Mouse (Mus musculus) hindbrain, embryonic 15.5 days (tissue): ENCODE results near the gene Mad1l1. TPM values are rescaled to one million over a fixed set of nuclear protein-coding genes. Genes with fewer than 3 reads are reported as not detected.

Experiments
- ATAC-seq: fragments of 200-750 bp; cut with Nextera tagmentation; 2 replicates; pipeline ENCODE4 v1.8.0; 2017; ENCODE audit warnings: low read depth, moderate number of reproducible peaks, moderate TSS enrichment; ENCODE audit not compliant: low FRiP score
- H3K27ac ChIP-seq: fragments of 300-500 bp; sonication (generic); replicated peaks from 2 replicates; pipeline ENCODE4 v1.5.1; 2015; ENCODE audit warnings: mild to moderate bottlenecking, inconsistent platforms
- H3K27me3 ChIP-seq: fragments of 300-500 bp; sonication (generic); 2 replicates; pipeline ENCODE4 v1.6.1; 2015; ENCODE audit warnings: control low read depth, inconsistent platforms
- H3K36me3 ChIP-seq: fragments of 300-500 bp; sonication (generic); 2 replicates; pipeline ENCODE4 v1.6.1; 2015; ENCODE audit warnings: control low read depth, inconsistent platforms
- H3K4me1 ChIP-seq: fragments of 300-500 bp; sonication (generic); replicated peaks from 2 replicates; pipeline ENCODE4 v1.6.1; 2015; ENCODE audit warnings: control low read depth, inconsistent platforms
- H3K4me2 ChIP-seq: fragments of 300-500 bp; sonication (generic); 2 replicates; pipeline ENCODE4 v1.6.1; 2015; ENCODE audit warnings: moderate library complexity, mild to moderate bottlenecking, inconsistent platforms
- H3K4me3 ChIP-seq: fragments of 300-500 bp; sonication (generic); 2 replicates; pipeline ENCODE4 v1.5.1; 2015; ENCODE audit warnings: mild to moderate bottlenecking, inconsistent platforms
- H3K9ac ChIP-seq: fragments of 300-500 bp; sonication (generic); 2 replicates; pipeline ENCODE4 v1.6.1; 2015; ENCODE audit warnings: inconsistent platforms
- H3K9me3 ChIP-seq: fragments of 300-500 bp; sonication (generic); 2 replicates; pipeline ENCODE4 v1.6.1; 2016; ENCODE audit warnings: control low read depth, inconsistent platforms
- whole genome bisulfite sequencing: fragments of 180-500 bp; shearing (Covaris S2); methylation state at CpG from one replicate; pipeline ENCODE4 v1.1.7; 2015; 5-methylcytosine and 5-hydroxymethylcytosine counted together
- polyA plus RNA-seq: library from polyadenylated mRNA; unstranded; fragments of >200 nt; fragmentation: Nextera tagmentation; extraction: Ambion mirVana; gene quantifications from 2 replicates; pipeline ENCODE4 v1.2.1, GENCODE M21; 2015

Gene Mad1l1
- polyA plus RNA-seq, 1 experiment from 2014 or later, result 33.1 TPM

DNA sequence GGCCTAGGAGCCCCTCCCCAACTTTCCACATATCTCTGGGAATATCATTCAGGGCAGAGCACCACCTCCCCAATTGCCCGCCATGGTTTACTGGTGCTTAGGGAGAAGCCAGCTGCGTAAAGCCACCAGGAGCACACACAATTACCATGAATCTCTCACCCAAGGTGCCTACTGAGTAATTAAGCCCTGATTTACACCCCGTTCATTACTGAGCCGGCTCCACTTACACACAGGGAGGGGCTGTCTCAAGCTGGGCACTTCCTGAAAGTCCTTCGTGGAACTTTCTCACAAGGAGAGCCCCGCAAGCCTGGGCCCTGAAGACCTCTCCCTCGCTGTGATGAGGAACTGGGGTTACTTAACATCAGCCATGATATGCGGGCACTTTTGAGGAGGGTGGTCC is 254.6 kb downstream of the Mad1l1 start:
- Histone ChIP-seq H3K4me3 (no peak overlapping the region), H3K9ac (no peak overlapping the region), H3K4me1 (peaks cover 10% of the 10 kb centered on the region), H3K36me3 (no peaks in the 10 kb centered on the region), H3K27me3 (no peaks in the 10 kb centered on the region), H3K27ac (no peak overlapping the region), H3K9me3 (no peaks in the 10 kb centered on the region), H3K4me2 (no peak overlapping the region)
- no peak for ATAC-seq
- 65% methylated on average over 8 of the region's 8 CpGs for WGBS

DNA sequence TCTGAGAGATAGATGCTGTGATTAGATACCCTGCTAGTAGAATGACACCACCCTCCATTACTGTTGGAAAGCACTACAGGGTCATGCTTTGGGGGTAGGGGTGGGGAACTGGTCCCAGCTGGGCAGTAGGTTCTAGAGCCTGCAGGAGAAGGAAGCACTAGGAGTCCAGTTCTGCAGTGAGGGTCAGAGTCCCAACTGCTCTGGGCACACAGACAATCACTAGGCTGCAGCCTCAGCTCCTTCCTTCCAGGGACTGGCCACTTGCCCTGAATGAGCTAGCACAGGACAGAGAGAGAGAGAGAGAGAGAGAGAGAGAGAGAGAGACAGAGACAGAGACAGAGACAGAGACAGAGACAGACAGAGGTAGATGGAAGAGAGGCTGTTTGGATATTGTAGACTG is 255.1 kb downstream of the Mad1l1 start:
- H3K27ac ChIP-seq, result no peak overlapping the region
- H3K9me3 ChIP-seq, result no peaks in the 10 kb centered on the region
- ATAC-seq, result no peak
- no peak overlapping the region for H3K4me2 ChIP-seq
- no peaks in the 10 kb centered on the region for H3K36me3 ChIP-seq
- H3K4me1 ChIP-seq, result peaks cover 13% of the 10 kb centered on the region
- H3K9ac ChIP-seq, result no peak overlapping the region
- H3K4me3 ChIP-seq, result no peak overlapping the region
- H3K27me3 ChIP-seq, result no peaks in the 10 kb centered on the region

DNA sequence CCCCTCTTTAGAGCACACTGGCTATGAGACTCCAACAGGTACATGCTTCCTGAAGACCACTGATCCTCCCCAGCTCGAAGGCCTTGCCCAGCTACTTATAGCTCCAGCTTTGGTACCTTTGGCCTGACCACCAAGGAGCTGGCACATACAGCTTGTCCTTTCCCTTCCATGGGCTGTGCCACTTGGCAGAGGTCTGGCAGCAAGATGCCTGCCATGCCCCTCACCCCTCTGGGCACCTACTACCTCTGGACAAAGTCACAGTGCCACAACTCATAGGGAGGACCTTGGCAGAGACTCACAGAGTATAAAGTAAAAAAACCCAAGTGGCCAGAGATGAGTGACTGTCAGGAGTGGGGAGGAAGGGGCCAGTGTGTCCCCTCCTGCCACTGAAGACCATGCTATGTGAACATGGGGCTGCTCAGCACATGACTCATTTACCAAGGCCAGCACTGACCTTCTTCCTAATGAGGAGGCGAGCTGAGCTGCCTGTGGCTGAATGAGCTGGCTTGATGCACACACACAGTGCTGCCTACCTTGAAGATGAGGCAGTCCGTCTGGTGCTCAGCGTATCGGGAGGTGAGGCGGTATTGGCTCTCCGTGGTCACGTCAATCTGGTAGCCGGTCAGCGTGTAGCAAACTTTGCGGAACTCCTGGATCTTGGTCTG is 255.9 kb downstream of the Mad1l1 start:
- no peak overlapping the region for H3K9ac ChIP-seq
- H3K4me3 ChIP-seq, result no peak overlapping the region
- no peaks in the 10 kb centered on the region for H3K27me3 ChIP-seq
- H3K27ac ChIP-seq, result no peak overlapping the region
- ATAC-seq, result no peak
- H3K4me2 ChIP-seq, result no peak overlapping the region
- peaks cover 13% of the 10 kb centered on the region for H3K4me1 ChIP-seq
- WGBS, result 96% methylated on average over 11 of the region's 11 CpGs
- no peaks in the 10 kb centered on the region for H3K36me3 ChIP-seq
- H3K9me3 ChIP-seq, result no peaks in the 10 kb centered on the region

DNA sequence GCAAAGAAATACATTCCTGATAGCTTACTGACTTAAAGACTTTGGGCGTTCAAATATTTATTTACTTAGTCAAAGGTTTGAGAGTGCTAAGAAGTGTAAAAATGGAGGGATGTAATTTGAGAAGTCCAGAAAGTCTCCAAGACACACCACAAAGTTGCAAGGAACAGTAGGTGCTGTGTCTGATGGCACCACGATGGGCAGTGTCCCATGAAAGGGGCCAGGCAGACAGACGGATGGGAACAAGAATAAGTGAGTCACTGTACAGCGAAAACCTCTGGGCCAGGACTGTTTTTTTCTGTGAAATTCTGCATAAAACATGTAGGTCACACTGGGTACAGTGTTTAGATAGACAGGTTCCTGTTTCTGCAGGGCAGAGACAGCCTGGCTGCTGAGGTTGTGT is 256.8 kb downstream of the Mad1l1 start:
- Histone ChIP-seq H3K4me3 (no peak overlapping the region), H3K27me3 (no peaks in the 10 kb centered on the region), H3K4me1 (peaks cover 13% of the 10 kb centered on the region), H3K9me3 (no peaks in the 10 kb centered on the region), H3K27ac (no peak overlapping the region), H3K36me3 (no peaks in the 10 kb centered on the region), H3K4me2 (no peak overlapping the region), H3K9ac (no peak overlapping the region)
- ATAC-seq, result no peak
- WGBS, result 86% methylated on average over 4 of the region's 4 CpGs

DNA sequence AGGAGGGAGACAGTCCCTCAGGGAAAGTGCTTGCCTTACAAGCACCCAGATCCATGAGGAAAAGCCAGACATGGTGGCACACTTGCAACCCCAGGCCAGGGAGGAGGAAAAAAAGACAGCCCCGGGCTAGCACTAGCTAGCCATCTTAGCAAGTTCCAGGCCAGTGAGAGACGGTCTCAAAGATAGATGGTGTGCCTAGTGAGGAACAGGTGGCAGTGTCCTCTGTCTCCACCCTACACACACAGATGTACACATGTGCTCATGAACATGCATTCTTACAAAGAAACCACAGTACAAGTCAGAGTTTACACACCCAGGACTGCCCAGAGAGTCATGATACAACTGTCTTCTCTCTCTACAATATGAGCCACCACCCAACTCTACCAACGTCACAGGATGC is 258.5 kb downstream of the Mad1l1 start:
- no peak for ATAC-seq

DNA sequence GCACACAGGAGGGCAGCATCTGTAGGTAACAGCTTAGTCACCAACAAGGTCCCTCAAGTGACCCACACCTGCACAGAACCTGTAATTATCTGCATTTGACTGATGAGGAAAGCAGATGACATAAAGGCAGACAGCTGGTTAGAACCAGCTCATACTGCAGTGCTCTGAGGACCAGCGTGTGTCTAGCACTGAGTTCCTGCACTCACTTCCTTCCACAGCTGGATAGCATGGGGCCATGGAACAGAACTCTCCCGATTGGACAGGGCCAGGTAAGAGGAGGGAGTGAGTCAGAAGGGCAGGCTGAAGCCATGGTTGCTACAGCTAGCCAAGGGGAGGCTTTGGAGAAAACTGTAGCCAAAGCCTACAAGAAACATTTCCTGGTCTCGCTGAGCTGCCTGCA is 259.0 kb downstream of the Mad1l1 start:
- no peak for ATAC-seq
- Histone ChIP-seq H3K36me3 (no peaks in the 10 kb centered on the region), H3K27me3 (no peaks in the 10 kb centered on the region), H3K4me3 (no peak overlapping the region), H3K9me3 (no peaks in the 10 kb centered on the region), H3K4me2 (no peak overlapping the region), H3K9ac (no peak overlapping the region), H3K27ac (no peak overlapping the region), H3K4me1 (peaks cover 4% of the 10 kb centered on the region)
- WGBS, result 78% methylated on average over 3 of the region's 3 CpGs

More for the DNA sequence above, 258.5 kb downstream of the Mad1l1 start:
- Histone ChIP-seq H3K27ac (no peak overlapping the region), H3K36me3 (no peaks in the 10 kb centered on the region), H3K4me2 (no peak overlapping the region), H3K4me3 (no peak overlapping the region), H3K4me1 (peaks cover 4% of the 10 kb centered on the region), H3K27me3 (no peaks in the 10 kb centered on the region), H3K9me3 (no peaks in the 10 kb centered on the region), H3K9ac (no peak overlapping the region)
- WGBS, result 89% methylated on average over 3 of the region's 3 CpGs

DNA sequence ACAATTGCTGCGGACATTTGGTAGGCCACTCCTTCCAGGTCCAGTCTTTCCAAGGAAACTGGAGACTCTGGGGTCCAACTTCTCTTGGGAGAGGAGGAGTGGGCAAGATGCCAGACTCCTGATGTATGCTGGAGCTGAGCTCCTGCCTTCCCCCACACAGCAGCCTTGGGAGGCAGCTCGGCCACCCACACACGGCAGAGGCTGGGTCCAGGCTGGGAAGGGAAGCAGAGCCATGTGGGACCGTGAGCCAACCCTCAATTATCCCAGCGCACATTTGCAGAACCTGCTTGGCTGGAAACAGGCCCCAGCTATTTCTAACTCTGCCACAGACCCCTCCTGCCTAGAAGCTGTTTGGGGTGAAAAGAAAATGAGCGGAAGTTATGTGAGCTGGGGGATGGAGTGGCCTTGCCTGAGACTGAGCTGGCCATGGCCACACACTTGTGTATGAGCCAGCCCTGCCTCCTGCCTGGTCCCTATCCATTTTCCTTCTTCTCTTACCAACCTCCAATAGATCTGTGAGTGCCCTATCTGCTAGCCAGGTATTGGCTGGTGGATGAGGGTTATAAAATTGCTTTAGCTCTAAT is 260.0 kb downstream of the Mad1l1 start:
- no peak overlapping the region for H3K4me3 ChIP-seq
- H3K9ac ChIP-seq, result no peak overlapping the region
- no peaks in the 10 kb centered on the region for H3K9me3 ChIP-seq
- H3K27me3 ChIP-seq, result no peaks in the 10 kb centered on the region
- H3K4me1 ChIP-seq, result peaks cover 4% of the 10 kb centered on the region; the same call in 1 of the 2 replicates
- no peaks in the 10 kb centered on the region for H3K36me3 ChIP-seq
- ATAC-seq, result peak; percentile 60; the same call in 1 of the 2 replicates
- WGBS, result 49% methylated on average over 6 of the region's 6 CpGs
- H3K27ac ChIP-seq, result no peak overlapping the region
- no peak overlapping the region for H3K4me2 ChIP-seq

DNA sequence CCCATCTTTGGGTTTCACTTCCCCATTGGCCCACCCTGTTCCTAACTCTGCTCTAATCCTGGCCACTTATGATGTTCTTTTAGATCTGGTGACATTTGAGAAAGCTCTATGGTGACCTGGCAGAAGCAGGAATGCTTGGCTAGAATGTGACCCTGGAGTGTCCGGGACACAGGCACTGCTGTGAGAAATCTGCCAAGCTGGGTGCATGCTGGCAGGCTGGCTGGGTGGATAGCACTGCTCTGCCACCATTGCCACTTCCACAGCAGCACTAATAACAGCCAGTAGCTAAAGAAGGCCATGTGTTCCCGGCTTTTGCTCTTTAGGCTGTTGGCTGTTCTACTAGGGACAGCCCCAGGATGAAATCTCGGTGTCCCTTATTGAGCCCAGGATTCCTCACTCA is 265.1 kb downstream of the Mad1l1 start:
- no peak overlapping the region for H3K4me3 ChIP-seq
- H3K4me2 ChIP-seq, result no peak overlapping the region
- no peak overlapping the region for H3K27ac ChIP-seq
- H3K36me3 ChIP-seq, result no peaks in the 10 kb centered on the region
- 84% methylated on average over 3 of the region's 3 CpGs for WGBS
- H3K9ac ChIP-seq, result no peak overlapping the region
- ATAC-seq, result no peak
- peaks cover under 1% of the 10 kb centered on the region; the same call in 1 of the 2 replicates for H3K4me1 ChIP-seq
- H3K9me3 ChIP-seq, result no peaks in the 10 kb centered on the region
- H3K27me3 ChIP-seq, result no peaks in the 10 kb centered on the region

DNA sequence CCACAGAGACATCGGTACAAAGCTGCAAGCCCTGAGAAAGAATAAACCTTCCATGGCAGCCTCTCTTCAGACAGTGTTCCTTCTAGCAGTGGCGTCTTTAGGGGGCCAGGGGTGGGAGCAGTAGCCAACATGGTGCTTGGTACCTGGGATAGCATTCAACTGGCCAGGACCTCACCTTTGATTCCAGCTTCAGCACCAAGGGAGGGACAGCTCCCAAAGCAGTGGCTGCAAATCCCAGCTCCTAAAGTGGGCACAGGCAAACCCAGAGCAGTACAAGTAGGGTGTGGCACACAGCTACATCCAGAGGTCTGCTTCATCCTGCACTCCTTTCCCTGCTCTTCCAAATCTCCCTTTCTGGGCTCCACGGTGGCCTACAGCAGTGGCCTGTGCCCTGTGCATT is 265.9 kb downstream of the Mad1l1 start:
- no peak overlapping the region for H3K4me3 ChIP-seq
- no peaks in the 10 kb centered on the region for H3K9me3 ChIP-seq
- no peaks in the 10 kb centered on the region for H3K36me3 ChIP-seq
- no peak for ATAC-seq
- WGBS, result 76% methylated on average over 3 of the region's 3 CpGs
- no peak overlapping the region for H3K4me2 ChIP-seq
- H3K27me3 ChIP-seq, result no peaks in the 10 kb centered on the region
- H3K9ac ChIP-seq, result no peak overlapping the region
- no peak overlapping the region for H3K27ac ChIP-seq
- H3K4me1 ChIP-seq, result no peaks in the 10 kb centered on the region

DNA sequence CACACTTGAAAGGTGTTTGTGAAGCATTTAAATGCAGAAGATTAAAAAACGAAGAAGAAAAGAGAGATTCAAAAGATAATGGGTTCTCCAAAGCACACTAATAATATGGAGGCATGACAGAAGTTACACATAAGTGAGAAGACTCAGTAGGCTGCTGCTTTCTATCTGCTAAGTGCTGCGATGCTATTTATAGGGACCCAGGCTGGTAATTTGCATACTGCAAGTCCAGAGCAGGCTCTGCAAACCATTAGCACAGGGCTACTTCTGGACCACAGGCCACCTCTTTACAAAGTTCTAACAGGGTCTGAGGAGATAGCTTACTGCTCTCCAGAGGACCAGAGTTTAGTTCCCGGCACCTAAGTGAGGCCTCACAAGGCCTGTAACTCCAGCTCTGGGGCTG is 267.7 kb downstream of the Mad1l1 start:
- Histone ChIP-seq H3K27me3 (no peaks in the 10 kb centered on the region), H3K4me3 (no peak overlapping the region), H3K4me1 (no peaks in the 10 kb centered on the region), H3K4me2 (no peak overlapping the region), H3K27ac (no peak overlapping the region), H3K9me3 (no peaks in the 10 kb centered on the region), H3K9ac (no peak overlapping the region), H3K36me3 (no peaks in the 10 kb centered on the region)
- 81% methylated on average over 3 of the region's 3 CpGs for WGBS
- no peak for ATAC-seq

DNA sequence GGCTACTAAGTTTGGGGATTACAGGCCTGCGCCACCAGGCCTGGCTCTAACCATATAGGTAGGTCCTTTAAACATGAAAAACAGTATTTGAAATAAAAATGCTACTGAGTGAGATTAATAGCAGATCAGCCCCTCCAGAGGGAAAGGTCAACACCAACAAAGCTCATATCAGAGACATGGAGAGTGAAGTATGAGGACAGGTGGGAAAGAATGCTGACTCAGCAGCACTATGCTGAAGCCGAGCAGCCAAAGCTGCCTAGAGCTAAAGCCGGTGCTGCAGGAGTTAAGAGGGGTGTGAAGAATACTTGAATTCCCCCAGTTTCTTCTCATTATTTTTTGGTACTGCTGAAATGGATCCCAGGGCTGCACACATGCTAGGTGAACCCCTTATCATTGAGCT is 268.9 kb downstream of the Mad1l1 start:
- WGBS, result 74% methylated on average over 3 of the region's 3 CpGs
- H3K9me3 ChIP-seq, result no peaks in the 10 kb centered on the region
- H3K36me3 ChIP-seq, result no peaks in the 10 kb centered on the region
- no peak overlapping the region for H3K4me3 ChIP-seq
- no peak overlapping the region for H3K27ac ChIP-seq
- ATAC-seq, result no peak
- no peak overlapping the region for H3K4me2 ChIP-seq
- H3K9ac ChIP-seq, result no peak overlapping the region
- H3K27me3 ChIP-seq, result no peaks in the 10 kb centered on the region
- no peaks in the 10 kb centered on the region for H3K4me1 ChIP-seq

DNA sequence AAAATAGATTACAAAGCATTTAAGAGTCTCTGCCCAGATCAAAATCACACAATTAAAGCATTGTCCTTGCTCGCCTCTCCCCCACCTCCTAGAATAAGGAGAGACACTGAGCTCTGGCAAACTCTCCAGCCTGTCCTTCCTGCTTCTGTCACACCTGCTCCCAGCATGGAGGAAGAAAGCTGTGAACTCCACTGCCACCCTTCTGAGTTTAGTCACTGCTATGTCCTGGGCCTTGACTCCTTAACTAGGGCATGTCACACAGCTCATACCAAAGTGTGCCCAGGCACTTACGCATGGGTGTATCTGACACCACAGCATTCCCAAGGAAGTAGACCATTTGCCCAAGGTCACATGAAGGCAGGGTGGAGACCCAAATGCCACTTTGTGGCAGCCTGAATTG is 275.9 kb downstream of the Mad1l1 start:
- H3K9ac ChIP-seq, result no peak overlapping the region
- no peak overlapping the region for H3K4me3 ChIP-seq
- no peaks in the 10 kb centered on the region; the same call in 1 of the 2 replicates for H3K4me1 ChIP-seq
- no peak overlapping the region for H3K27ac ChIP-seq
- H3K4me2 ChIP-seq, result no peak overlapping the region
- no peak for ATAC-seq
- H3K27me3 ChIP-seq, result no peaks in the 10 kb centered on the region
- H3K36me3 ChIP-seq, result no peaks in the 10 kb centered on the region
- 77% methylated on average over 2 of the region's 2 CpGs for WGBS
- no peaks in the 10 kb centered on the region for H3K9me3 ChIP-seq

DNA sequence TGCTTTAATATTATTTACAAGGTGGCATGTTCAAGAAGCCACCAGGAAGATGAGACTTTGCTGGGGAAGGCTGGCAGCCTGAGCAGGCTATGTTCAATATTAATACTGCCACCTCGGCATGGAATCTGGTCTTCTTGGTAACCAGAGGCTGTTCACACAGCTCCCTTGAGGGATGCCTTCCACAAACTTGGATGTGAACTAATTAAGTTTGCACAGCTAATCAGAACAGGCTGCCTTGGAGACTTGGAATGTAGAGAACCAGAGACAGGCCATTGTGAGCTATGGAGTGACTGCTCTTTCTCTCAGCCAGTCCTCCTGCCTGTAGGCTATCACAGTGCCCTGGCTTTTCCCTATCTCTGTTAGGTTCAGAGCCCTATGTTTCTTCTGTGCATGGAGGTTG is 278.4 kb downstream of the Mad1l1 start:
- Histone ChIP-seq H3K9ac (no peak overlapping the region), H3K4me2 (no peak overlapping the region), H3K36me3 (no peaks in the 10 kb centered on the region), H3K4me3 (no peak overlapping the region), H3K27ac (no peak overlapping the region), H3K27me3 (no peaks in the 10 kb centered on the region), H3K9me3 (no peaks in the 10 kb centered on the region), H3K4me1 (no peaks in the 10 kb centered on the region; the same call in 1 of the 2 replicates)
- ATAC-seq, result no peak
- WGBS, result 41% methylated on average over 1 of the region's 1 CpGs
